Mouse (Mus musculus): Measurements from ENCODE around the gene Cdrt4. TPM values are rescaled to one million over a fixed set of nuclear protein-coding genes. Genes with fewer than 3 reads are reported as not detected.

Cdrt4 gene
- polyA plus RNA-seq, 2 experiments, result 0.36 to 0.52 TPM

DNA sequence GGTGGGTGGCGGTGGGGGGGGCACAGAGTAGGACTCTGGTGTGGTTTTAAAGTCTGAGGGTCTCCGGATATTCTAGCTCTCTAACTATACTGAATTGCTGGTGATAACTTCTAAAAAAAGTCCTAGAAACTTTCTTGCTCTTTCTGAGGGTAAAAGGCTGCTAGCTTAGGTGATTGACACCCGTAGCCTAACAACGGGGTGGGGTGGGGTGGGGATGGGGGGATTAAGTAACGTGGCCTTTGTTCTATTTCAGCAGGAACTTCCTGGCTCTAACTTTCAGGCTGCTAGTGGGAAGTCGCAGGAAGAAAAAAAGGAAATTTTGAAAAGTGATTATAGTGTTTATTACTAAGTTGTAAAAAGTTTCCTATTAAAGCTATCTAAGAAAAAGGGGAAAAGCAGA lies 4.8 kb downstream of the Cdrt4 start:
- H3K27ac ChIP-seq (replicated peaks; ENCODE audit: low read depth, low read length), result no peak overlapping the region
- no peaks in the 10 kb centered on the region for H3K36me3 ChIP-seq (ENCODE audit: control insufficient read depth, insufficient read depth, low read length)
- peaks cover 3% of the 10 kb centered on the region; the same call in 1 of the 2 replicates for H3K9me3 ChIP-seq (ENCODE audit: control insufficient read depth, low read length)
- ATAC-seq (ENCODE audit: low FRiP score, low read depth) (no peak), DNase-seq (ENCODE audit: low spot score) (no peak)
- H3K27me3 ChIP-seq (ENCODE audit: control insufficient read depth, insufficient read depth, low read length), result no peaks in the 10 kb centered on the region
- H3K9ac ChIP-seq (ENCODE audit: low read depth, low read length, severe bottlenecking), result no peak overlapping the region
- H3K4me3 ChIP-seq (replicated peaks; ENCODE audit: low read length), result no peak overlapping the region
- 37% methylated on average over 6 of the region's 6 CpGs for WGBS
- TF ChIP-seq POLR2A (IDR thresholded peaks at IDR 0.05; ENCODE audit: borderline replicate concordance, extremely low read depth, insufficient read depth, insufficient read length), result no peak
- no peak overlapping the region for H3K4me2 ChIP-seq (replicated peaks; ENCODE audit: low read depth, low read length, severe bottlenecking)
- H3K4me1 ChIP-seq (ENCODE audit: control insufficient read depth, insufficient read depth, low read length), result no peaks in the 10 kb centered on the region

DNA sequence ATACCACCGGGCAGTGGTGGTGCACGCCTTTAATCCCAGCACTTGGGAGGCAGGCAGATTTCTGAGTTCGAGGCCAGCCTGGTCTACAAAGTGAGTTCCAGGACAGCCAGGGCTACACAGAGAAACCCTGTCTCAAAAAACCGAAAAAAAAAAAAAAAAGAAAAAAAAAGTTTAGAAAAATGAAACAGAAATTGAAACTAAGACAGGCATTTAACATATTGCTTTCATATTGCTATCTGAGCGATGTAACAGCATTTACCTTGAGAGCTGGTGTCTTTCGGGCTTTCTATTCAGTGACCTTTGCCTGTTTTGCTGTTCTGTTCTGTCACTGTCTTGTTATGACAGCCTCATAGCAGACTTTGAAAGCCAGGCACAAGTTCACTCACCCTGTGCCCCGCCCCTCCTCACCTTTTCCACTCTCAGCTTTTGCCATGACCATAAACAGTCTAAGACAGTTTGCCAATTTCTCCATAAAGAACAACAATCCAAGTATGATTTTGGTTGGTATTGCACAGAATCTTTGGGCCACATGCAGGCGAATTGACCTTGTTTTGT lies 6.7 kb downstream of the Cdrt4 start:
- 87% methylated on average over 8 of the region's 8 CpGs for WGBS

DNA sequence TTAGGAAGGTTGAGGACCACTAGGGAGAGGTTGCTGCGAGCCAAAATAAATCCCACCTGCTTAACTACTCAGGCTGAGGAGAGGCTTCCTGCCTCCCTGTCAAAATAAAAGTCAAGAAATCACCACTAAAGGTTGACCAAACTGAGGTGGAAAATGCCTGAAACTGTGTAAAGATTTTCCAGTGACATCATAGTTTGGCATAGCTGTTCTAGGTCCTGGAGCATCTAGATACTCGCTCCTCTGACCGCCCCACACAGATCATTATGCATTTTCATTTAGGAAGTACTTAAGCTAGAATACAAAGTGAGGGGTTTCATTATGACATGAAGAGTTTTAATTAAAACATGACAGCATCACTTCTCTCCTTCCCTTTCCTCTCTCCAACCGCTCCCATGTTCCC lies 12.3 kb downstream of the Cdrt4 start:
- no peak overlapping the region for H3K4me2 ChIP-seq (replicated peaks; ENCODE audit: low read depth, low read length, severe bottlenecking)
- no peak overlapping the region for H3K4me3 ChIP-seq (replicated peaks; ENCODE audit: low read length)
- H3K9ac ChIP-seq (ENCODE audit: low read depth, low read length, severe bottlenecking), result no peak overlapping the region
- TF ChIP-seq POLR2A (IDR thresholded peaks at IDR 0.05; ENCODE audit: borderline replicate concordance, extremely low read depth, insufficient read depth, insufficient read length), result no peak
- H3K27me3 ChIP-seq (ENCODE audit: control insufficient read depth, insufficient read depth, low read length), result no peaks in the 10 kb centered on the region
- ATAC-seq (ENCODE audit: low FRiP score, low read depth) (no peak), DNase-seq (ENCODE audit: low spot score) (peak; percentile 68)
- 59% methylated on average over 4 of the region's 4 CpGs for WGBS
- no peak overlapping the region for H3K27ac ChIP-seq (replicated peaks; ENCODE audit: low read depth, low read length)
- peaks cover 28% of the 10 kb centered on the region for H3K4me1 ChIP-seq (ENCODE audit: control insufficient read depth, insufficient read depth, low read length)
- no peaks in the 10 kb centered on the region for H3K9me3 ChIP-seq (ENCODE audit: control insufficient read depth, low read length)
- no peaks in the 10 kb centered on the region for H3K36me3 ChIP-seq (ENCODE audit: control insufficient read depth, insufficient read depth, low read length)

More for the DNA sequence above, 6.7 kb downstream of the Cdrt4 start:
- Histone ChIP-seq H3K36me3 (ENCODE audit: control insufficient read depth, insufficient read depth, low read length) (no peaks in the 10 kb centered on the region), H3K4me3 (replicated peaks; ENCODE audit: low read length) (no peak overlapping the region), H3K4me2 (replicated peaks; ENCODE audit: low read depth, low read length, severe bottlenecking) (no peak overlapping the region), H3K4me1 (ENCODE audit: control insufficient read depth, insufficient read depth, low read length) (no peaks in the 10 kb centered on the region), H3K27ac (replicated peaks; ENCODE audit: low read depth, low read length) (no peak overlapping the region), H3K27me3 (ENCODE audit: control insufficient read depth, insufficient read depth, low read length) (no peaks in the 10 kb centered on the region), H3K9ac (ENCODE audit: low read depth, low read length, severe bottlenecking) (no peak overlapping the region), H3K9me3 (ENCODE audit: control insufficient read depth, low read length) (peaks cover 3% of the 10 kb centered on the region; the same call in 1 of the 2 replicates)
- no peak for ATAC-seq (ENCODE audit: low FRiP score, low read depth)
- DNase-seq (ENCODE audit: low spot score), result no peak
- TF ChIP-seq POLR2A (IDR thresholded peaks at IDR 0.05; ENCODE audit: borderline replicate concordance, extremely low read depth, insufficient read depth, insufficient read length), result no peak

DNA sequence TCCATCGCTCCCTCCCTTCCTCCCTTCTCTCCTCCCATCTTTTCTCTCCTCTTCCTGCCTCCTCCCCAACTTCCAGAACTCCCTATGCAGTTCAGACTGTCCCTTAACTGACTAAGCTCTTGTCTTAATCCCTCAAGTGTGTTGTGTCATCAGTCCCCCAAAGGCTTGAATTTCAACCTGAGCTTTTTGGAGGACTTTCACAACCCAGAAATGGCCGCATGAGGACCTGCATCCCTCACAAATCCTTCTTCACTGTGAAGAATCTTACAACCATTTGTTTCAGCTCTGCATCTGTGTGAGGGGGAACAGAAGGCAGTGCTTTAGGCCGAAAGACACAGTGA lies 15.4 kb downstream of the Cdrt4 start:
- 26% methylated on average over 3 of the region's 3 CpGs for WGBS
- H3K27ac ChIP-seq (replicated peaks; ENCODE audit: low read depth, low read length), result peak overlapping the region; percentile 98
- TF ChIP-seq POLR2A (IDR thresholded peaks at IDR 0.05; ENCODE audit: borderline replicate concordance, extremely low read depth, insufficient read depth, insufficient read length), result no peak
- no peaks in the 10 kb centered on the region for H3K27me3 ChIP-seq (ENCODE audit: control insufficient read depth, insufficient read depth, low read length)
- ATAC-seq (ENCODE audit: low FRiP score, low read depth) (no peak), DNase-seq (ENCODE audit: low spot score) (no peak)
- peak overlapping the region; percentile 45 for H3K4me2 ChIP-seq (replicated peaks; ENCODE audit: low read depth, low read length, severe bottlenecking)
- H3K4me3 ChIP-seq (replicated peaks; ENCODE audit: low read length), result 0 out of 2 replicates have a peak overlapping the region, but pooled peaks have one; percentile 16
- H3K9ac ChIP-seq (ENCODE audit: low read depth, low read length, severe bottlenecking), result peak overlapping the region; percentile 40; the same call in 1 of the 2 replicates
- no peaks in the 10 kb centered on the region for H3K36me3 ChIP-seq (ENCODE audit: control insufficient read depth, insufficient read depth, low read length)
- H3K4me1 ChIP-seq (ENCODE audit: control insufficient read depth, insufficient read depth, low read length), result peaks cover 28% of the 10 kb centered on the region
- no peaks in the 10 kb centered on the region for H3K9me3 ChIP-seq (ENCODE audit: control insufficient read depth, low read length)

DNA sequence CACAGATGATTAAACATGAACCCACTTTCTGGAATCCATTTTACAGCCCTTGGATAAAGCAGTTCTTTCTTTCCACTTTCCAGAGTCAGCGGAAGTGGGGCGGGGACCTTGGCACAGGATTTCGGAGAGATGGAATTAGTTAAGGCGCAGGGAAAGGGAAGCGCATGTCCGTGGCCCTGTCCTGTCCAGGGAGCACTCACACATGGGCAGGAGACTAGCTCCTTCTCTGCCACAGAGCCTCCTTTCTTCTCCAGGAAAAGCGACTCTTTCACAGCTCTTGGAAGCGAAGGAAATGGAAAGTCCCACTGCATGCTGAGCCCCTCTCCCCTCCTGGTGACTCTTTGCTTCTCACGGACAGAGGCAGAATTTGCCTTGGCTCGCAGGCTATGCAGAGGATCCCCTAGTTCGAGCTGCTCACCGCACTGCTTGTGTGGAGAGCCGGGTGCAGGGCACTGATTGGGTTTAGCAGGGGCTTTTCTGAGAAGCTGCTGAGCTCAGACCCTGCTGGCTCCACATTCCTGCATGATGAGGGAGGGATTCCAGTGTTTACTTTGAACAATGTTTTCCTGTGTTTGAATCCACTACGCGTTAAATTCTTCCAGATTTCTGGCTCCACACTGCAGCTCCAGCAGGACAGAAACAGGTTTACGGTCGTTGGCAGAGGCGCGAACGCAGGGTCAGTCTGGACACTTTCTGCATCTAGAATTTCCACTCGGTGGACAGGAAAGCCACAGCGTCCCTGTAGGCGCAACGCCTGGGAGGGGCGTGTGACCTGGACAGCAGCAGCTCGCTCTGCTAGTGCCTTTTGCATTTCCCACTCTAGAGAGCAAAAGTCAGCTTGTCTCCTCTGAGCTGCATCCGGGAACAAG lies 16.0 kb downstream of the Cdrt4 start:
- Histone ChIP-seq H3K27me3 (ENCODE audit: control insufficient read depth, insufficient read depth, low read length) (no peaks in the 10 kb centered on the region), H3K9me3 (ENCODE audit: control insufficient read depth, low read length) (no peaks in the 10 kb centered on the region), H3K4me2 (replicated peaks; ENCODE audit: low read depth, low read length, severe bottlenecking) (peak overlapping the region; percentile 45), H3K4me3 (replicated peaks; ENCODE audit: low read length) (peak overlapping the region; percentile 16; the same call in 1 of the 2 replicates), H3K9ac (ENCODE audit: low read depth, low read length, severe bottlenecking) (peak overlapping the region; percentile 40), H3K4me1 (ENCODE audit: control insufficient read depth, insufficient read depth, low read length) (peaks cover 28% of the 10 kb centered on the region), H3K36me3 (ENCODE audit: control insufficient read depth, insufficient read depth, low read length) (no peaks in the 10 kb centered on the region), H3K27ac (replicated peaks; ENCODE audit: low read depth, low read length) (peak overlapping the region; percentile 98)
- DNase-seq (ENCODE audit: low spot score), result peak; percentile 90
- peak; percentile 46; the same call in 1 of the 2 replicates for TF ChIP-seq POLR2A (IDR thresholded peaks at IDR 0.05; ENCODE audit: borderline replicate concordance, extremely low read depth, insufficient read depth, insufficient read length)
- peak; percentile 93 for ATAC-seq (ENCODE audit: low FRiP score, low read depth)
- 4% methylated on average over 27 of the region's 27 CpGs for WGBS

Data from limb, embryonic 14.5 days (tissue).